Mouse (Mus musculus): ENCODE measurements around the gene Galnt18.

The Galnt18 gene

GRCm38 (mm10) chr7:111636503-111636902 is 143.3 kb downstream of the Galnt18 start:
- DNase-seq = no peak

GRCm38 (mm10) chr7:111631265-111631664 is 148.5 kb downstream of the Galnt18 start:
- peak; percentile 24 to 69 for DNase-seq

- DNase-seq = no peak
These were observed 153.5 kb downstream of the Galnt18 start for GRCm38 (mm10) chr7:111626232-111626631.

GRCm38 (mm10) chr7:111625736-111626135 is 154.0 kb downstream of the Galnt18 start:
- no peak for DNase-seq

- DNase-seq = peak; percentile 78 to 79
These were observed 163.4 kb downstream of the Galnt18 start for GRCm38 (mm10) chr7:111616231-111616937.

GRCm38 (mm10) chr7:111614471-111614870 is 165.3 kb downstream of the Galnt18 start:
- DNase-seq = peak; percentile 41 to 62

GRCm38 (mm10) chr7:111607476-111607875 is 172.3 kb downstream of the Galnt18 start:
- no peak for DNase-seq

GRCm38 (mm10) chr7:111606091-111606490 is 173.7 kb downstream of the Galnt18 start:
- no peak for DNase-seq

GRCm38 (mm10) chr7:111605663-111606062 is 174.1 kb downstream of the Galnt18 start:
- no peak for DNase-seq

- no peak for DNase-seq
These were observed 175.1 kb downstream of the Galnt18 start for GRCm38 (mm10) chr7:111604578-111605208.

GRCm38 (mm10) chr7:111603186-111603585 is 176.6 kb downstream of the Galnt18 start:
- DNase-seq = no peak

- no peak for DNase-seq
These were observed 178.3 kb downstream of the Galnt18 start for GRCm38 (mm10) chr7:111601339-111602067.

- no peak for DNase-seq
These were observed 179.0 kb downstream of the Galnt18 start for GRCm38 (mm10) chr7:111600756-111601155.

GRCm38 (mm10) chr7:111593680-111594079 is 186.1 kb downstream of the Galnt18 start:
- peak in 1 of 2 experiments; percentile 5 for DNase-seq

- DNase-seq = peak in 1 of 2 experiments; percentile 24
These were observed 190.2 kb downstream of the Galnt18 start for GRCm38 (mm10) chr7:111589506-111590125.

- peak; percentile 20 to 26 for DNase-seq
These were observed 191.4 kb downstream of the Galnt18 start for GRCm38 (mm10) chr7:111588291-111588781.

GRCm38 (mm10) chr7:111580547-111580946 is 199.2 kb downstream of the Galnt18 start:
- no peak for DNase-seq

- no peak for DNase-seq
These were observed 204.7 kb downstream of the Galnt18 start for GRCm38 (mm10) chr7:111575096-111575495.

- no peak for DNase-seq
These were observed 207.4 kb downstream of the Galnt18 start for GRCm38 (mm10) chr7:111572336-111572735.

- DNase-seq = peak; percentile 42 to 46
These were observed 212.9 kb downstream of the Galnt18 start for GRCm38 (mm10) chr7:111566838-111567237.

GRCm38 (mm10) chr7:111563316-111564110 is 216.3 kb downstream of the Galnt18 start:
- peak in 1 of 2 experiments; percentile 52 for DNase-seq

- DNase-seq = peak in 1 of 2 experiments; percentile 22
These were observed 219.7 kb downstream of the Galnt18 start for GRCm38 (mm10) chr7:111560097-111560496.
